Mouse (Mus musculus): ENCODE measurements at regions not wholly inside any gene's neighbourhood (a gene's known extent, or its start where the extent isn't known, plus 50 kb on each side); places are given as distances from the start of the nearest gene placed in this dataset.

- TF ChIP-seq MAZ (IDR thresholded peaks at IDR 0.05; ENCODE audit: low read depth, low read length) (no peak), CTCF (conservative IDR thresholded peaks at IDR 0.05 in 1 of 2, IDR thresholded peaks at IDR 0.05 in 1 of 2; ENCODE audit: low read depth in 2 of 2, low read length in 2 of 2) (no peak), CHD1 (IDR thresholded peaks at IDR 0.05; ENCODE audit: low read depth, low read length) (no peak), POLR2A (IDR thresholded peaks at IDR 0.05; ENCODE audit: low read depth, low read length) (no peak)
Observed at GRCm38 (mm10) chr10:111713676-111714075, 207.6 kb downstream of the Phlda1 start.
